Mouse (Mus musculus): ENCODE data around the gene Cnr1. TPM values are rescaled to one million over a fixed set of nuclear protein-coding genes. Genes with fewer than 3 reads are reported as not detected.

Cnr1 gene
- polyA plus RNA-seq, 1 experiment from 2014 or later: 0.18 TPM

- H3K4me1 ChIP-seq (replicated peaks): no peaks in the 10 kb centered on the region
- WGBS: 46% methylated on average over 5 of the region's 5 CpGs
- no peaks in the 10 kb centered on the region for H3K36me3 ChIP-seq
- no peak for ATAC-seq (replicated peaks; ENCODE audit: insufficient number of reproducible peaks, insufficient read depth, low FRiP score, low read depth)
- no peak overlapping the region for H3K27ac ChIP-seq
- H3K9me3 ChIP-seq (replicated peaks): no peaks in the 10 kb centered on the region
- no peak overlapping the region for H3K4me2 ChIP-seq
- no peak overlapping the region for H3K9ac ChIP-seq
- no peak overlapping the region for H3K4me3 ChIP-seq
- H3K27me3 ChIP-seq: peaks cover 2% of the 10 kb centered on the region
Measured at GRCm38 (mm10) chr4:33915730-33916129, 8.7 kb upstream of the Cnr1 start.

- H3K4me3 ChIP-seq: no peak overlapping the region
- peaks cover 20% of the 10 kb centered on the region for H3K4me1 ChIP-seq (replicated peaks)
Measured at GRCm38 (mm10) chr4:33920807-33921206, 3.6 kb upstream of the Cnr1 start.

GRCm38 (mm10) chr4:33923151-33923760 lies 1.1 kb upstream of the Cnr1 start:
- H3K9ac ChIP-seq: no peak overlapping the region
- no peak for ATAC-seq (replicated peaks; ENCODE audit: insufficient number of reproducible peaks, insufficient read depth, low FRiP score, low read depth)
- H3K4me2 ChIP-seq: peak overlapping the region; percentile 98
- 7% methylated on average over 19 of the region's 19 CpGs for WGBS
- peaks cover 67% of the 10 kb centered on the region for H3K27me3 ChIP-seq
- H3K9me3 ChIP-seq (replicated peaks): no peaks in the 10 kb centered on the region
- H3K27ac ChIP-seq: no peak overlapping the region
- H3K36me3 ChIP-seq: no peaks in the 10 kb centered on the region
- H3K4me3 ChIP-seq: peak overlapping the region; percentile 63
- peaks cover 20% of the 10 kb centered on the region for H3K4me1 ChIP-seq (replicated peaks)

More at GRCm38 (mm10) chr4:33920807-33921206, 3.6 kb upstream of the Cnr1 start:
- no peaks in the 10 kb centered on the region for H3K36me3 ChIP-seq
- no peak for ATAC-seq (replicated peaks; ENCODE audit: insufficient number of reproducible peaks, insufficient read depth, low FRiP score, low read depth)
- no peak overlapping the region for H3K27ac ChIP-seq
- WGBS: 40% methylated on average over 5 of the region's 5 CpGs
- H3K27me3 ChIP-seq: peaks cover 49% of the 10 kb centered on the region
- H3K9ac ChIP-seq: no peak overlapping the region
- H3K4me2 ChIP-seq: no peak overlapping the region
- H3K9me3 ChIP-seq (replicated peaks): no peaks in the 10 kb centered on the region

- Histone ChIP-seq H3K4me1 (replicated peaks) (peaks cover 20% of the 10 kb centered on the region), H3K27me3 (peaks cover 67% of the 10 kb centered on the region), H3K9ac (peak overlapping the region; percentile 43), H3K9me3 (replicated peaks) (no peaks in the 10 kb centered on the region), H3K27ac (no peak overlapping the region), H3K4me2 (peak overlapping the region; percentile 98), H3K4me3 (peak overlapping the region; percentile 63), H3K36me3 (no peaks in the 10 kb centered on the region)
- peak; percentile 27; the same call in 1 of the 2 replicates for ATAC-seq (replicated peaks; ENCODE audit: insufficient number of reproducible peaks, insufficient read depth, low FRiP score, low read depth)
- under 1% methylated on average over 54 of the region's 55 CpGs for WGBS
Measured at GRCm38 (mm10) chr4:33923761-33924233, 596 bp upstream of the Cnr1 start.

DNA sequence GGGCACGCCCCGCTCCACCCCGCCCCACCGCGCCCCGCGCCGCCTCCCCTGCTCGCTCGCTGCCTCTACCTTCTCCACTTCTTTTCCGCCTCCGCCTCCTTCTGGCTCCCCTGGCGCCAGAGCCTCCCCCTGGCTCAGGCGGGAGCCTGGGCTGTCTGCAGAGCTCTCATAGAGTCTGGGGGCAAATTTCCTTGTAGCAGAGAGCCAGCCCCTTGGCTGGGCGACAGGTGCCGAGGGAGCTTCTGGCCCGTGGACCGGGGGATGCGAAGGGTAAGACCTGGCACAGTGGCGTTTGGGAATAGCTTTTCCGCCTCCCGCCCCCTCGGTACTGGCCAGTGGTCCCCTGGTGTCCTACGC lies 474 bp downstream of the Cnr1 start:
- no peak for ATAC-seq (replicated peaks; ENCODE audit: insufficient number of reproducible peaks, insufficient read depth, low FRiP score, low read depth)
- Histone ChIP-seq H3K36me3 (no peaks in the 10 kb centered on the region), H3K27me3 (peaks cover 67% of the 10 kb centered on the region), H3K4me3 (peak overlapping the region; percentile 63), H3K9me3 (replicated peaks) (no peaks in the 10 kb centered on the region), H3K4me2 (peak overlapping the region; percentile 98), H3K27ac (no peak overlapping the region), H3K9ac (peak overlapping the region; percentile 43), H3K4me1 (replicated peaks) (peaks cover 20% of the 10 kb centered on the region)
- WGBS: 1% methylated on average over 18 of the region's 24 CpGs

GRCm38 (mm10) chr4:33925489-33925888 lies 1.1 kb downstream of the Cnr1 start:
- Histone ChIP-seq H3K36me3 (no peaks in the 10 kb centered on the region), H3K4me1 (replicated peaks) (peaks cover 20% of the 10 kb centered on the region), H3K4me2 (peak overlapping the region; percentile 98), H3K9ac (no peak overlapping the region), H3K27me3 (peaks cover 67% of the 10 kb centered on the region), H3K27ac (no peak overlapping the region), H3K4me3 (no peak overlapping the region), H3K9me3 (replicated peaks) (no peaks in the 10 kb centered on the region)
- WGBS: 51% methylated on average over 4 of the region's 4 CpGs
- no peak for ATAC-seq (replicated peaks; ENCODE audit: insufficient number of reproducible peaks, insufficient read depth, low FRiP score, low read depth)

DNA sequence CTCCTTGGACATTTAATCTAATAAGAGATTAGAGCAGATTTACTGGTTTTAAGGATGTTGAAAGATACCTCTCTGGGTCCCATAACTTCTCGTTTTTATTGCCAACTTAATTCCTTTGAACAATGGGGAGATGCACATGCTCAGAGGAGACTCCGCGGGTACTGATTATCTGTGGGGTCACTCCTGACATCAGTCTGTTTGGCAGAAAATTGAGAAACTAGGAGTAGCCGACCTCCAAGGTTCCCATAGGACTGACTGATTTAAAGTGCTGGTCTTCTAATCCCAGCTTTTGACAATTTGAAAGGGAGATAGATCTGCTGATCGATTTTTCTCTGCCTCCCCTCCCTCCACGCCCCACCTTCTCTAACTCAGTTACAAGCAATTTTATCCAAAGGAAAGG lies 1.6 kb downstream of the Cnr1 start:
- Histone ChIP-seq H3K36me3 (no peaks in the 10 kb centered on the region), H3K4me1 (replicated peaks) (peaks cover 20% of the 10 kb centered on the region), H3K27ac (no peak overlapping the region), H3K4me3 (no peak overlapping the region), H3K27me3 (peaks cover 62% of the 10 kb centered on the region), H3K9ac (no peak overlapping the region), H3K9me3 (replicated peaks) (no peaks in the 10 kb centered on the region), H3K4me2 (no peak overlapping the region)
- WGBS: 54% methylated on average over 6 of the region's 6 CpGs
- no peak for ATAC-seq (replicated peaks; ENCODE audit: insufficient number of reproducible peaks, insufficient read depth, low FRiP score, low read depth)

- H3K27me3 ChIP-seq: peaks cover 55% of the 10 kb centered on the region
- WGBS: 83% methylated on average over 7 of the region's 7 CpGs
- H3K9me3 ChIP-seq (replicated peaks): no peaks in the 10 kb centered on the region
- no peaks in the 10 kb centered on the region for H3K36me3 ChIP-seq
- H3K27ac ChIP-seq: no peak overlapping the region
- no peak for ATAC-seq (replicated peaks; ENCODE audit: insufficient number of reproducible peaks, insufficient read depth, low FRiP score, low read depth)
- H3K4me1 ChIP-seq (replicated peaks): peaks cover 20% of the 10 kb centered on the region
- no peak overlapping the region for H3K4me3 ChIP-seq
- no peak overlapping the region for H3K9ac ChIP-seq
- no peak overlapping the region for H3K4me2 ChIP-seq
Measured at GRCm38 (mm10) chr4:33926730-33927263, 2.4 kb downstream of the Cnr1 start.

- WGBS: 89% methylated on average over 3 of the region's 3 CpGs
- ATAC-seq (replicated peaks; ENCODE audit: insufficient number of reproducible peaks, insufficient read depth, low FRiP score, low read depth): no peak
Measured at GRCm38 (mm10) chr4:33927644-33928043, 3.3 kb downstream of the Cnr1 start.

GRCm38 (mm10) chr4:33928450-33928849 lies 4.1 kb downstream of the Cnr1 start:
- ATAC-seq (replicated peaks; ENCODE audit: insufficient number of reproducible peaks, insufficient read depth, low FRiP score, low read depth): no peak
- H3K27me3 ChIP-seq: peaks cover 39% of the 10 kb centered on the region
- peaks cover 16% of the 10 kb centered on the region for H3K4me1 ChIP-seq (replicated peaks)
- H3K9ac ChIP-seq: no peak overlapping the region
- no peak overlapping the region for H3K4me2 ChIP-seq
- 52% methylated on average over 1 of the region's 1 CpGs for WGBS
- H3K4me3 ChIP-seq: no peak overlapping the region
- H3K27ac ChIP-seq: no peak overlapping the region
- no peaks in the 10 kb centered on the region for H3K36me3 ChIP-seq
- H3K9me3 ChIP-seq (replicated peaks): no peaks in the 10 kb centered on the region

More at GRCm38 (mm10) chr4:33927644-33928043, 3.3 kb downstream of the Cnr1 start:
- H3K4me3 ChIP-seq: no peak overlapping the region
- peaks cover 20% of the 10 kb centered on the region for H3K4me1 ChIP-seq (replicated peaks)
- H3K9ac ChIP-seq: no peak overlapping the region
- no peaks in the 10 kb centered on the region for H3K9me3 ChIP-seq (replicated peaks)
- H3K36me3 ChIP-seq: no peaks in the 10 kb centered on the region
- H3K27me3 ChIP-seq: peaks cover 47% of the 10 kb centered on the region
- H3K27ac ChIP-seq: no peak overlapping the region
- H3K4me2 ChIP-seq: no peak overlapping the region

GRCm38 (mm10) chr4:33931347-33931746 lies 7.0 kb downstream of the Cnr1 start:
- H3K4me2 ChIP-seq: no peak overlapping the region
- no peak overlapping the region for H3K4me3 ChIP-seq
- no peaks in the 10 kb centered on the region for H3K4me1 ChIP-seq (replicated peaks)
- ATAC-seq (replicated peaks; ENCODE audit: insufficient number of reproducible peaks, insufficient read depth, low FRiP score, low read depth): no peak
- no peak overlapping the region for H3K27ac ChIP-seq
- no peak overlapping the region for H3K9ac ChIP-seq
- 80% methylated on average over 8 of the region's 8 CpGs for WGBS
- no peaks in the 10 kb centered on the region for H3K9me3 ChIP-seq (replicated peaks)
- peaks cover 12% of the 10 kb centered on the region for H3K27me3 ChIP-seq
- H3K36me3 ChIP-seq: no peaks in the 10 kb centered on the region

GRCm38 (mm10) chr4:33941557-33941956 lies 17.2 kb downstream of the Cnr1 start:
- Histone ChIP-seq H3K4me1 (replicated peaks) (no peaks in the 10 kb centered on the region), H3K4me3 (no peak overlapping the region), H3K9me3 (replicated peaks) (no peaks in the 10 kb centered on the region), H3K27ac (no peak overlapping the region), H3K4me2 (no peak overlapping the region), H3K36me3 (no peaks in the 10 kb centered on the region), H3K27me3 (no peaks in the 10 kb centered on the region), H3K9ac (no peak overlapping the region)
- no peak for ATAC-seq (replicated peaks; ENCODE audit: insufficient number of reproducible peaks, insufficient read depth, low FRiP score, low read depth)
- WGBS: 76% methylated on average over 5 of the region's 5 CpGs

Data from heart, embryonic 15.5 days (tissue).